Mouse (Mus musculus) thymus, postnatal 10 days (tissue): ENCODE measurements around the gene Glo1.

Experiments
- DNase-seq, 2 experiments: peaks; one replicate each; pipeline ENCODE4 v3.0.0; 2021; ENCODE audit warnings: low spot score in 2 of 2

Glo1 gene

DNA sequence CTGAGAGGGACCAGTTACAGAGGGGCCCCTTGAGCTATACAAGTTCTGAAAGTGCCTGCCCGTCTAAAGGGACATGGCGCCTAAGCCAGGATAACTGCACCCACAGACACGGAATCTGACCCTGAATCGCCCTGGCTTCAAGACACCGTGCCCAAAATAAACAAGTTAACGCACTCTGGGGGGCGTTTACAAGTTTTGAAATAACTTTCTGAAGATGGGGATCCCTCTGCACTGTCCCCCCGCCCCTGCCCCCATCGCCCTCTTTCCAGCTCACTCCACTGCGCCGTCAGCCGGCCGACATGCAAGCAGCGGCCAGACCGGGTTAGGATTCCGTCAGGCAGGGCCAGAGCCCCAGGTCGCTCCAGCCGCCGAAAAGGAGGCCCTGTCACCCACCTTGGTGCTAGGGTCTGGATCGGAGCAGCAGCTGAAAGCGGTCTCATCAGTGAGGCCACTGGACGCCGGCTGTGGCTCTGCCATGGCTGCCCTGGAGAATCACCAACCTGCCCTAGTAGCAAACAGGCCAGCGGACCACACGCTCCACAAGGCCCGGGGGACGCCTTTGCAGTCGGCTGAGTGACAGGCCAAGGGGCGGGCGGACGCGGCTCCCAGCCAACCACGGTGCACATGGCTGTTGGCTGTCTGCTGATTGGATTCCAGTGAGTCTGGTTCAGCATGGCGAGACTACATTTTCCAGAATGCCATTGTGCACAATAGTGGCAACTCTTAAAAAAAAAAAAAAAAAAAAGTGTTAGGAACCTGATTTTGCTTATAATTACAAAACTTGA is 14.4 kb downstream of the Glo1 start:
- DNase-seq, result peak; percentile 98

DNA sequence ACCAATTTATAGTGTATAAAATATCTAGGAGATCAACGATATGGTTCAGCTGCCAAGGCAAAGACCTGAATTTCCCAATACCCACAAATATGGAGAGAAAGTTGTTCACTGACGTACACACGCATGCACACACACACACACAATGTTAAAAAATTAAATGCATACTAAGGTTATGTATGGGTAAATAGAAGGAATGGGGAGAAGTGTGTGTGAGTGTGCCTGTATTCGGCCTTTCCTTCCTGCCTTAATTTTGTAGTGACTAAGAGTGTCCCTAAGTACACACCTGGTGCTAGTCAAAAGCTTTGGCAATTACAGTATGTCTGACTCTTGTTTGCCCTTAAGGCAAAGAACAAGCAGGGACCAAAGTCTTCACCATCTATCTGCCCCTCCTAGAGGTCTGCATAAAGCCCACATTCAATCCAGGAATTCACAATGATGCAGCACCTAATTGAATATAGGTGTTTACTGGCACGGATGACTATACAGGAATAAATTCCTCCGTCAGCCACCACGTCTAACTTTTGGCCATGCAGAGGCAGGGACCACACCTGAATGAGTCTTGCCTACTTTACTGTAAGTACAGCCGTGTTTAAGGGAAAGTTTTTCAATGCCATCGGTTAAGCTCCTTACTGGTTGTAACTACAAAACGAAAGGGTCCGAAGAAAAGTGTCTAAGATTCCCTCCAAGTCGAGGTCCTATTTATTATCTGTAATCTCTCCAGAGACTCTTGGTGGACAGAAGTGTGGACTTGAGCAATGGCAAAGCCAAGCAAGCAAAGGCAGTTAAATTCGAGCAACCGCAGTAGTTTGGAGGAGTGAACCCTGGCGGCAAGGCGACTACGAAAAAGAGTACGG is 15.2 kb downstream of the Glo1 start:
- no peak for DNase-seq

DNA sequence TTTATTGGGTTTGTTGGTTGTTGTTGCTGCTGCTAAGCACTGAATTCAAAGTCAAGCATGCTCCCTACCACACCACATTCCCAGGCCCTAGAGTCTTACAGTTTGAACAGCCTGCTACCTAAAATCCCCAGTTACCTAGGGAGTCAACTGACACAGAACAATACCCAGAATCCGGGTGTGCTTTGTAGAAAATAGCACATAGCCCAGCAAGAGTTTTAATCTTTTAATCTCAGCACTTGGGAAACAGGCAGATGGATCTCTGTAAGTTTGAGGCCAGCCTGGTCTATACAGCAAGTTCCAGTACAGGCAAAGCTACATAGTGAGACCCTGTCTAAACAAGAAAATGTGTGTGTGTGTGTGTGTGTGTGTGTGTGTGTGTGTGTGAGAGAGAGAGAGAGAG is 15.9 kb downstream of the Glo1 start:
- DNase-seq, result no peak

DNA sequence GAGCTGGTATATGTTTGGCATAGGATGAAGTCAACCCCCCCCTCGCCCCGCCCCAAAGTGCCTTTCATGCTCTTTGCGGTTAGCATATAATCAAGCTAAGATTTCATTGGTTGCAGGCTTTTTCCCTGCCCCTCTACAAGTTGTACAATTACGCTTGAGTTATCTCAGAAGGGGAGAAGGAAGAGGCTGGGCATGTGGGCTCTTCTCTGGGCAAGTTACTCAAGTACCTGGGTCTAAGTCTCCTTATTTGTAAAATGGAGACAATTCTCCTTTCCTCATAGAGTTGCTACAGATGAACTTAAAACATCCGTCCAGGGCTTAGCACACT is 16.7 kb downstream of the Glo1 start:
- no peak for DNase-seq

DNA sequence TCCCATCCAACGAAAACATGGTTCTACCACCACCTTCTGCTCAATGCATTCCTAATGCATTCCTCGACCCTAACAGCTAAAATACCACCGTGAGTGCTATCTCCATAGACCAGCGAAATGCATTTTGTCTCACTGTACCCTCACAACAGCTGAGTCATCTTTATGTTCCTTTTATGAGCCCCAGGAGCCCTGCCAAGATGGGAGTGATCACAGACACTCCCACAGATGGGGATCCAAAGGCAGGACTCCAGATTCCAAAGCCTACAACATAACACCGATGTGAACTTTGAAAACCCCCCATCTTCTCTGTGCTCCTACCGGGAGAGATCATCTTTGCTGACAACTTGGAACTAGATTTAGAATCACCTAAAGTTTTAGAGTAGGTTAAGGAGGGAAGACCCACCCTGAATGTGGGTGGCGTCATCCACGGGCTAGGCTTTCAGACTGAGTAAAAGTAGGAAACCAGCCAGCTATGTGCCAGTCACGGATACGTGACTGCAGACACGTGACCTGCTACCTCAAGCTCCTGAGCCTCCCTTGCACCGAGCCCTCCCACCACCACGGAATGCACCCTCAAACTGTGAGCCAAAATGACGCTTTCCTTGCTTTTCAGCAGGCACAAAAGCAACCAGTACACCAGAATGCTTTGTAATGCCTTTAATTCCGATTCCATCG is 17.2 kb downstream of the Glo1 start:
- no peak for DNase-seq

DNA sequence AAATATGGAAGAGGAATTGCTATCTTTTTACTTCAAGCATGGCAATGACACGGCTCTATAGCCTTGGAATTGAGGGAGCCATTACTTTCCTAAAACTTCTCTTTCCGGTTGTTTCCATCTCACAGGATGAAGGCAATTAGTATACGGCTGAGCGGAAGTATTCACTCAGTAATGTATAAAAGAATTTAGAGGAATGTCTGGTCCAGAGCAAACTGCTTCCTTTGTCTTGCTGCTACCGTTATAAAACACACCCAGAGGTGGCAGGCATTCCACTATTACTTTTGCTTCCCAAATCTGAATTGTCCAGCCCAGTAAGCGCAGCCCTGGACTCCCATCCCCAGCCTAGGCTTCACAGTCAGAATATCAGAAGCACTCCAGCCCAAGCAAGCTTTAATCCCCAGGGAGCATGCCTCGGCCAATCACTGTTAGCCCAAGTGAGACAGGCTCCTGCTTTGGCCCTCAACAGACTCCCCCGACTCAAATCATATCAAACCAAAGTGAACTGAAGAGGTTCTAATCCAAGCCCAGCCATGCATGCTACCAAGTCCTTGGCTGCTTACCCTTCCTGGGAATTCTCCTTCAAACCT is 18.7 kb downstream of the Glo1 start:
- DNase-seq, result no peak

DNA sequence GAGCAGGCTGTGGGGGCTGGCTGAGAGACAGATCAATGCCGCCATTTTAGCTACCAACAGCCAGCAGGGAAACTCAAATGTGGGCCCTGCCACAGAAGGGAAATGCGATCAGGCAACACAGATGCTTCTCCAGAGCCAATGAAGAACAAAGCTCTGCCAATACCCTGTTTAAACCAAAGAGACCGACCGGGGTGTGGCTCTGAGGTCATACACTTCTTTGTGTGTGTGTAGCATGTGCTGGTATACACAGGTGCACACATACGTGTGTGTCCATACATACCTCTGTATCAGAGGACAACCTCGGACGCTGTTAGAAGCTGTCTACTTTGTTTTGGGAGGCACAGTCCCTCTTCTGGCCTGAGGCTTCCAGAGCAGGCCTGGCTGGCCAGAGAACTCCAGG is 19.3 kb downstream of the Glo1 start:
- DNase-seq, result no peak

DNA sequence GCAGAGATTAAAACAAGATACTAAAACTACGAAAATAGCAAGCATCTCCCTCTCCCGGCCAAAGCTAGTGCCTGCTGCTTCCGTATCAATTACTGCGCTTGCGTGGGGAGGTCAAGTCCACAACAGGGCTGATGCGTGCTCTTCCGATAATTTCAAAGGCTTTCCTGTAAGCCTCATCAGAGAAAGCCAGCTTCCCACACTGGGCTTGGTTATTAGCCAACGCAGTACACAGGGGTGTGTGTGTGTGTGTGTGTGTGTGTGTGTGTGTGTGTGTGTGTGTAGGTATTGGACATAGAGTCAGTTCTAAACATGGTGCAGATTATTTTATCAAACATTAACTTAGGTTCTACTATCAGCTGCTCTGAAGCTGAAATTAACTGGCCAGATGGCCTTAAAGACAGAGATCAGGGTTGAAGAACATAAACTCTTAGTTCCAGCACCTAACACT is 20.0 kb downstream of the Glo1 start:
- DNase-seq, result no peak

DNA sequence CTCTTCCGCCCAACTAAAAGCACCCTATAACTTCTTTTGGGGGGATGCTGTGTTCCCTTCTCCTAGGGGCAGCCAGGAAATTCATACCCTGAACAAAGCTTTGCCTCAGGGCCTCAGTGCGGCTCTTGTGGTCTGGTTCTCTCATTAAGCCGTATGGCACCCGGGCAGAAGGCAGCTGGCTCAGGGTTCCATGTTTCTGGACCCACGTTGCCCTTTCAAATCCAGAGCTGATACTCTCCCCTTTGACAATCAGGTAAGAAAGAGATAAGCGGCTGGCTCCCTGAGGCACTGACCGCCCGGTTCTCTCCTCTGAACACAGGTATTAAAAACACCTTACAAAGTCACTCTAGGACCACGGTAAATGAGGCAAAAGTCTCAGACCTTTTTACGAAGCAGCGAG is 20.5 kb downstream of the Glo1 start:
- no peak for DNase-seq

DNA sequence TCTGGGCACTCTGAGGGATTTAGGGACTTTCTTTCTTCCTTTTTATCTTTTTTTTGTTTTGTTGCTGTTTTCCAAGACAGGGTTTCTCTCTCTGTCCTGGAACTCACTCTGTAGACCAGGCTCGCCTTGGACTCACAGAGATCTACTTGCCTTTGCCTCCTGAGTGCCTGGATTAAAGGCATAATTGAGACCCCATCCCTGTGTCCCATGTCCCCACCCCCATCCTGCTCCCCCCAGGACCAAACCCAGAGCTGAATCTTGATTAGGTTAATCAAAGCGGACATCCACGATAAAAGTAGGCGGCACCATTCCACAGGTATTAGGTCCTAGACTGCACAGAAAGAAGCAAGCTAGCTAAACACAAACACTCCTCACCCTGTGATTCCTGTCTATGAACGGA is 21.7 kb downstream of the Glo1 start:
- no peak for DNase-seq

DNA sequence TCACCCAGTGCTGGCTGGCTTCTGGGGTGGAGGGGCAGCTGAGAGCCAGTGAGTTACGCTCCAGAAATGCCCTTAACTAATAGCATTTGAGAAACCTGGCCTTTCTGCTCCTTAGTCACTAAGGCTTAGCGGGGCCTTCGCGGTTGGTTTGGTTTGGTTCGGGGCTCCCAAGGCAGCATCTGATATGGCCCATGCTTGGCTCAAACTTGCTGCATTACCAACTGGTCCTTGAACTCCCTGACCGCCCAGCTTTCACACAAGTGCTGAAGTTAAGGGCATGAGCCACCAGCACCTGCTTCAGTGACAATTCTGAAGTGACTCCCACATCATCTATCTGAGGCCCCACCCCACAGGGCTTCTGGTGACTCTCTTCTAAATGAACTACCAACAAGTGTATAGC is 22.4 kb downstream of the Glo1 start:
- no peak for DNase-seq

DNA sequence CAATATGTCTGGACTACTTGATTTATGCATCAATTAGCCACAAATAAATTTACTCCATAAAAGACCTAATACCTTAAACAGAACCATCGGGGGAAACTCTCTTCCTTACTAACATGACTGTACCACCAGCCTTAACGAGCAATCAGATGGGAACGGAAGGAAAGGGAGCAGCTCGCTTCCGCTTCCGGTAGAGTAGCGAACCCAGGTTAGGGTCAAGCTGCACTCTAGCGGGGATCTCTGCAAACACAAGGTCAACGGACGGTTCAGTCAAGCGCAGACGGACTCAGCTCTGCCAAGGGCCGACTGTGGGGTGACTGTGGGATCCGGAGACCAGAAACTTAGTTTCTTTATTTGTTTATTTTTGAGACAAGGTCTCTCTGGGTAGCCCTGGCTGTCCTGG is 24.5 kb downstream of the Glo1 start:
- DNase-seq, result no peak

DNA sequence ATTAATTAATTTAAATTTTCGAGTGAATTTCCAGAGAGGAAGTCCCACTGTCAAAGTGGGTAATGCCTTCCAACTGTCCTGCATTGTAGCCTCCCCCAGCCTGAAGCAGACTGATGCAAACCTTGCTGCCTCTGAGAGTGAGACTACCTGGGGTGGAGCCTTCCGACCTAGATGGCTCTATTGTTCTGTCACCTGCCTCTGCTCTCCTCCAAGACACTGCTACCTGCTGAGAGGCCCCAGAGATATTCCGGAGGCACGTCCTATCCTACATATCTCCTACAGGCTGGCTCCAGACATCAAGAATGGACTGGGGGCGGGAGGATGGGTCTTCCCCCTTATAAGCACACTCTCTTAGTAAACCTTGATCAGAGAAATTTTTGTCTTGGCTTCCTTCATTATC is 28.4 kb downstream of the Glo1 start:
- no peak for DNase-seq

DNA sequence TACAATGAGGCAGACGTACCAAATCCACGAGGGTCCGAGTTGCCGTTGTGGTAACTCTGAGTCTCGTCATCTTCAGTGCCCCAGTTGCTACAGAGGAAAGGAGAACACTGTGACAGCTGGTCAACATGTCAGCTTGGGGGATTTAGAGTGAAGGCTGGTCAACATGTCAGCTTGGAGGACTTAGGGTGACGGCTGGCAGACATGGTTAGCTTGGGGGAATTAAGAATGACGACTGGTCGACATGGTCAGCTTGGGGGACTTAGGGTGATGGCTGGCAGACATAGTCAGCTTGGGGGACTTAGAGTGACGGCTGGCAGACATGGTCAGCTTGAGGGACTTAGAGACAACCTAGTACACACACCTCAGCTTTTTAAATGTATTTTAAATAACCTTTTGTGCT is 28.9 kb downstream of the Glo1 start:
- DNase-seq, result no peak

DNA sequence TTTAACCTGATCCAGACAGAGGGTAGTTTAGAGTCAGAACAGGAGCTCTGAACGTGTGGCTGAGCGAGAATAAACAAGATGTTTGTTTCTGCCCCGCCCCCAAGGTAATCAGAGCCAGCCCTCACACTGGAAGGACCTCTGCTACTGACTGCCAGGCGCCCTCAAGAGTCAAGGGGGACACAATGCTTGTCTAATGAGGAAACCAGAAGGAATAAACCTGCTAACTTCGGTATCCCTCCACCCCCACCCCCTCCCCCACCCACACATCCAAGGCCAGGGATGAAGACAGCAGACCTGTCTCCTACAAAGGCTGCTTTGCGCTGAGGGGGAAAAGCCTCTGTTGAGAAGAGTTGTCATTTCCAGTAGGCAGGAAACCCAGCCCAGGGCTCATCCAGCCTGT is 31.8 kb downstream of the Glo1 start:
- DNase-seq, result no peak

DNA sequence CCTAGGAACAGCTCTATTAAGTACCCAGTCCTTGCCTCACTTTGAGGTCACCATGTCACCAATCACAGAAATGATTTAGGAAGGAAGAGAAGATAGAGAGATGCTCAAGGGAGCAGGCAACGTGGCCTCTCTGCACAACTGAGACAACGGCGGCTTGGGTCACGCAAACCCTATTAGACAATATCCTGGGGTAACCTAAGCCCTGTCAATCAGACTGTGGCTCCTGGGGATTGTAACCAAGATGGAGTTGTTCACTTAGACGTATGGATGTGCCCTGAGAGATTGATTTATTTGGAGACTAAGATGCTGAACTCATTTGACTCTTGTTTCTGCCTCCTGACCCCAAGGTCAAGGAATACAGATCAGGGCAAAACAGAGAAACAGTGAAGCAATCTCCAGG is 32.3 kb downstream of the Glo1 start:
- no peak for DNase-seq

DNA sequence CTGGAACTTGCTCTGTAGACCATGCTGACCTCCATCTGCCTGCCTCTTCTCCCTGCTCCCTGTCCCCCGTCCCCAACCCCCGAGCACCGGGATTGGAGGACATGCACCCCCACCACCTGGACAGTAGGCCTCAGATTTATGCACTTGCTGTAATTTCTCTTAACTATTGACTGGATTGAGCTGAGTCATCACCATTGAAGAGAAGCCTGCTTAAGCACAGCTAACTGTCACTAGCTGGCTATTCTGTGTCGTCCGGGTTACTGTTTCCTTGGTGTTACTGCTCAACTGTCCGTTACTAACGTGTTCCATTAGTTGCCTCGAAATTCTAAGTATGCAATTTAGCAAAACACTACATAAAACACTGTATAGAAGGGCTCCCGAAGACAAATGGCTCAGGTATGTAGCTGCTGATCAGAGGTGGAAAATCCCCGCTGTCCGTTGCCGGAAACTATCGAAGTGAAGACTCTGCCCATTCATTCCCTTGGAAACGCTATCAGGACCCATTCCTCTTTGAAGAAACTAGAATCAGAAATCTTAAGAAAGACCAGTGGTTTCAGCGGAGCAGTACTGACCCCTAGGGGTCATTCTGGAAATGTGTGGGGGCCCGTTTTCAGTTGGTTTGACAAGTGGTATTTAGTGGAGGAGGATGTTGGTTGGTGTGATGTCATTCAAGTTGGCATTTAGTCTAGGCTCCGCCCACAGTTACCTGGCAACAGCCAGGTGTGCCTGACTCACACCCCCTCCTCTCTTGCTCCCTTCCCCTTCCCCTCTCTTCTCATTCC is 36.1 kb downstream of the Glo1 start:
- DNase-seq, result peak; percentile 41 to 59

DNA sequence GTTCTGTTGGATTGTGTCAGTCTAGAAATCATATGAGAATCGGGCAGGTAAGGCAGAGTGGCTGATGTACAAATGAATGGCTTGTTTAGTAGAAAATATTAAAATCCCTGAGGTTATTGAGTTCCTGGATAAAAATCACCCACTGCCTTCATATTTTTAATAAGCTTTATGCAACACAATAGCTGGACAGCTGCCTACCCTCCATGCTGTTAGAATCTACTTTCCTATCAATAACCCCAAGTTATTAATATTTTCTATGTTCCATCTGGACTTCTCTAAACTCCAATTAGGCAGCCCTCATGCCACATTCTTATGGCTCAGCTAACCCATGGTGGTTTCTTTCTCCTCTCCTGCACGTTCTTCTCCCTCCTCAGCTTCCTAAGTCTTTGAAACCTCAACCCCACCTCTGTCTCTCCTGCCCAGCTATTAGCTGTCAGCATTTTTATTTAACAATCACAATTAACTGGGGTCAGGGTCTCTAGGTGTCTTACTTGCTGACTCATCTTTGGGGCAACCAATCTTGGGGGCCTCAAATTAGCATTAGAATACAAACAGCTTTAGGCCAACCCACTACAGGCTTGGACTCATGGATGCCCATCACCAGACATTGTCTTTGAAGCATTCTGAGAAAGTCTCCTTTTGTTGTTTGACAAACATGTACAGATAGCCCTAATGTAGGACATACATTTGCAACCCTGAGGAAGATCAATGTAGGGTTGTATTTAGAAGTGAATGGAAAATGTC is 43.2 kb downstream of the Glo1 start:
- no peak for DNase-seq

DNA sequence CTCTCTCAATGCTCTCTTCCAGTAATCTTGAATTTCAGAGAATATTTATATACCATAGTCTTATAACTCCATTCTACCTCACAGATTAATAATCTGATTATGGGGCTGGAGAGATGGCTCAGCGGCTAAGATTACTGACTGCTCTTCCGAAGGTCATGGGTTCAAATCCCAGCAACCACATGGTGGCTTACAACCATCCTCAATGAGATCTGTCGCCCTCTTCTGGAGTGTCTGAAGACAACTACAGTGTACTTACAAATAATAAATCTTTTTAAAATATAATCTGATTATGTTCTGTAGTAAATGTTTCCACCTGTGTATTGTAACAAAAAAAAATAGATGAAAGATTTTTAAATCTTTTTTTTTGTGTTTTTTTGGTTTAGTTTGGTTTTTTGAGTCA is 44.4 kb downstream of the Glo1 start:
- no peak for DNase-seq

DNA sequence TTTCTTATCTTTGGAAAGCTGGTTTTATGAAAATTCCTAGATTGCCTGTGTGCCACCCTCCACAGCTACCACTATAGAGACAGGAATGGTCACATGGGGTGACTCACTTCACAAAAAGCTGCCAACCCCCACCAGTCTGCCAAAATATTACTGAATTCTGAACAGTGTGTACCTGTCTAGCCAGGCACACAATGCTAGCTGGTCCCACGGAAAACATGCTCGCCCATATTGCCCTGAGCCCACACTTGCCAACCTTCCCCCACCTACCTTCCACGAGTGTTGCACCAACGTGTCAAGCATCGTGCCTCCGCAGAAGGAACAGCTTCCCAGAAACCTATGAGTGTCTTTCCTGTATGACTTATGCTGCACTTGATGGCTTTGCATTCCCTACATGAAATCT is 45.5 kb downstream of the Glo1 start:
- no peak for DNase-seq

DNA sequence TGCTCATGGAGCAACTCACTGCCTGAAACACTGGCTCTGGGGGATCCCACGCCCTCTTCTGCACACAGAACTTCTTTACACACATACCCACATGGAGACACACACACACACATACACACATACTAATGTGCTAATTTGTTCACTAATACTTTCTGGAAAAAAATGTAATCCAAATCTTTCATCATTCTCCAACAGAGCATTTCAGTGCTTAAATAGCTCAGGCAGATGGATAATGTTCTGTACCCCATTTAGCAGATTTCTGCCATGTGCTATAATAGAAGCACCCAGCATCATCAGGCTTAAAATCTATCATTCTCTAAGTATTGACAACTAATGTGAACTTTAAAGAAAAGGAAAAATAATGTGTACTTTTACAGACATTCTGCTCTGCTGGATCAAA is 45.9 kb downstream of the Glo1 start:
- no peak for DNase-seq
